ENCODE assay signal across 11 mouse cellular contexts in the genomic region with DNA sequence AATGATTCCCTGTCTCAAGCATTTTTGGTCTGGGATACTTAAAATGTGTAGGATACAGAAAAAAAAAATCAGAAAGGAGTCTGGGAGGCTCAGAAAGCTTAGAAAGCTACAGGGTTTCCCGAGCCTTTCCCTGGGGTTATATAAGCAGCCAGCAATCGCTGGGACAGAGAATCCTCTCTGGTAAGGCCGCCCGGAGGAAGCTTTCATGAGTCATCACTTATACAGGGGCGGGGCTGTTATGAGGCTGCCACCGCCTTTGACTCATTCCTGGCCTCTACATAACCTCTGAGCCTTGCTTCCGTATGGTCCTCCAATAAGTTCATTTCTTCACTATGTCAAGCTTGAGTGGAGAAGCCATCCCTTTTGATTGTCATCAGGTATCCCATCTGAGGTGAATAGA. TPM values are rescaled to one million over a fixed set of nuclear protein-coding genes. Genes with fewer than 3 reads are reported as not detected.
A peak's percentile ranks its signal among the peaks of the same experiment; 100 is the strongest.
DNase-seq lines count a peak whose midpoint lies in the region; ATAC-seq lines count a peak whose summit lies in the region.
"Had no signal": no experiment of that assay in that cellular context is flagged by ENCODE, and none has a peak within 500 bp of the region (broad histone marks: within the 10 kb centered on the region; RNA-seq: fewer than 3 reads in every experiment).

No protein-coding gene starts in this region.

- no peak for ATAC-seq in kidney, embryonic 16.5 days (ENCODE audit: low FRiP score, low TSS enrichment)
- ATAC-seq: midbrain, embryonic 16.5 days had no signal

- WGBS in kidney, embryonic 16.5 days = 52% methylated on average over 7 of the region's 7 CpGs
- 79% methylated on average over 7 of the region's 7 CpGs for WGBS in midbrain, embryonic 10.5 days

- no peak overlapping the region for H3K4me2 ChIP-seq in kidney, embryonic 16.5 days (replicated peaks; ENCODE audit: low read depth, low read length)

- peak; percentile 12 for DNase-seq in embryo, embryonic 11 days
- DNase-seq in embryo, embryonic 9.5 days (ENCODE audit: extremely low spot score) = no peak
- peak; percentile 18 for DNase-seq in kidney, postnatal 10 days
- peak; percentile 63 for DNase-seq in adrenal gland, postnatal 14 days
- peak; percentile 8 for DNase-seq in lung, postnatal 36 days
- no peak for DNase-seq in midbrain, embryonic 10.5 days (ENCODE audit: low spot score)
- no peak for DNase-seq in thymus, adult 18-20 months

- no peak overlapping the region for H3K27ac ChIP-seq in kidney, embryonic 16.5 days (ENCODE audit: low read length)
- no peak overlapping the region for H3K27ac ChIP-seq in midbrain, embryonic 10.5 days (replicated peaks)
- H3K27ac ChIP-seq: layer of hippocampus, adult 2 months; limb, embryonic 10.5 days had no signal

- no peaks in the 10 kb centered on the region for H3K9me3 ChIP-seq in kidney, embryonic 16.5 days (ENCODE audit: low read length)
- no peaks in the 10 kb centered on the region for H3K9me3 ChIP-seq in midbrain, embryonic 10.5 days (replicated peaks)
- H3K9me3 ChIP-seq: limb, embryonic 10.5 days had no signal

- H3K4me3 ChIP-seq in kidney, embryonic 16.5 days (ENCODE audit: low read length) = no peak overlapping the region
- H3K4me3 ChIP-seq in midbrain, embryonic 10.5 days = no peak overlapping the region
- H3K4me3 ChIP-seq: layer of hippocampus, adult 2 months; limb, embryonic 10.5 days had no signal

- no peaks in the 10 kb centered on the region for H3K36me3 ChIP-seq in kidney, embryonic 16.5 days (ENCODE audit: insufficient read depth, low read length)
- H3K36me3 ChIP-seq in midbrain, embryonic 10.5 days = no peaks in the 10 kb centered on the region
- H3K36me3 ChIP-seq: limb, embryonic 10.5 days had no signal

- peaks cover 3% of the 10 kb centered on the region; the same call in 1 of the 2 replicates for H3K4me1 ChIP-seq in kidney, embryonic 16.5 days (ENCODE audit: insufficient read depth, low read length)
- peaks cover 19% of the 10 kb centered on the region for H3K4me1 ChIP-seq in midbrain, embryonic 10.5 days

- H3K9ac ChIP-seq in kidney, embryonic 16.5 days (replicated peaks; ENCODE audit: low read length) = no peak overlapping the region

- no peaks in the 10 kb centered on the region for H3K27me3 ChIP-seq in kidney, embryonic 16.5 days (ENCODE audit: insufficient read depth, low read length)
- peaks cover 56% of the 10 kb centered on the region for H3K27me3 ChIP-seq in midbrain, embryonic 10.5 days (ENCODE audit: low read depth, poor library complexity, severe bottlenecking)

RNA-seq across cellular contexts. Expression of gene Id4, which starts 53.5 kb away (rescaled TPM):
- 5.7 and 13.7 TPM in 2 replicates for polyA plus RNA-seq in kidney, embryonic 16.5 days (2015; fragmentation: Nextera tagmentation; extraction: Ambion mirVana)
- total RNA-seq in adrenal gland, postnatal 14 days (2021) = 3.4 and 4.4 TPM in 2 replicates
- polyA plus RNA-seq in midbrain, embryonic 10.5 days (2016; fragmentation: Nextera tagmentation; extraction: Ambion mirVana) = 21.7 and 40.0 TPM in 2 replicates

Comparison
In these comparisons a context has a peak if more than half of its experiments do, and no peak if none do; other contexts are left out.
1. DNase-seq: peak in embryo, embryonic 11 days (single experiment), kidney, postnatal 10 days (single experiment), adrenal gland, postnatal 14 days (single experiment) and lung, postnatal 36 days (single experiment); none in embryo, embryonic 9.5 days (single experiment), midbrain, embryonic 10.5 days (single experiment) and thymus, adult 18-20 months (0 of 2).